Mouse (Mus musculus): Measurements from ENCODE around the gene F2rl2. TPM values are rescaled to one million over a fixed set of nuclear protein-coding genes. Genes with fewer than 3 reads are reported as not detected.

Gene F2rl2
- 1.6 and 2.3 TPM in 2 replicates for polyA plus RNA-seq (2012; rRNA removed)

DNA sequence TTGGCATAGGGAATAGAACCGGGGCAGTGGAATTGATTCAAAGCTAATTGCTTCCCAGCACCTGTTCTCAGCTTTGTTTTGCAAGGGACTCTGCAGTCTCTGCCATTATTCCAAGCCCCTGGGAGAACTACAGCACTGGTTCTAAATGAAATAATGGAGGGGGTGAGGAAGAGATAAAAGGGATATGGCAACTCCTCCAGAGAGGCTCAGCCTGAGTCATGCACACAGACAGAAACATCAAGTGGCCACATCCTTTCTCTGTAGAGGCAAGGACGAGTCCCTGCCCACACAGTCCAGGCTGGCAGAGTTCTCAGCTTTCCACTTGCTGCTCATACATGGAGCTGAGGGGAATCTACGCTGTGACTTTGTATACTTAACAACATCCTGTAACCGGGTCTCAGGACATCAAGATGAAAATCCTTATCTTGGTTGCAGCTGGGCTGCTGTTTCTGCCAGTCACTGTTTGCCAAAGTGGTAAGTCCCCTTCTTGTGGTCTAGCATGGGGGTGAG, at the start of gene F2rl2:
Gene F2rl2 (plus strand): TSS at position 200 of the 510 bp plus-strand sequence.
- Histone ChIP-seq H3K4me3 (replicated peaks; ENCODE audit: extremely low read depth, low read depth, low read length) (no peak within 1 kb of the TSS), H3K4me1 (ENCODE audit: control insufficient read depth, insufficient read depth, low read length) (peaks cover 8% of the 10 kb centered on the region)
- 29% methylated on average over 4 of the region's 4 CpGs for WGBS
- TF ChIP-seq POLR2A (IDR thresholded peaks at IDR 0.05; ENCODE audit: borderline replicate concordance, extremely low read depth, low read depth, low read length) = no peak
- no peak for TF ChIP-seq CTCF (IDR thresholded peaks at IDR 0.05; ENCODE audit: insufficient read depth, low read length)
- DNase-seq = no peak

GRCm38 (mm10) chr13:95647248-95647647, 49.4 kb upstream of the F2rl2 start:
- Histone ChIP-seq H3K4me1 (ENCODE audit: control insufficient read depth, insufficient read depth, low read length) (no peaks in the 10 kb centered on the region), H3K4me3 (replicated peaks; ENCODE audit: extremely low read depth, low read depth, low read length) (no peak overlapping the region)
- WGBS = 75% methylated on average over 4 of the region's 4 CpGs
- TF ChIP-seq POLR2A (IDR thresholded peaks at IDR 0.05; ENCODE audit: borderline replicate concordance, extremely low read depth, low read depth, low read length) = no peak
- no peak for TF ChIP-seq CTCF (IDR thresholded peaks at IDR 0.05; ENCODE audit: insufficient read depth, low read length)
- no peak for DNase-seq

- Histone ChIP-seq H3K4me1 (ENCODE audit: control insufficient read depth, insufficient read depth, low read length) (no peaks in the 10 kb centered on the region), H3K4me3 (replicated peaks; ENCODE audit: extremely low read depth, low read depth, low read length) (no peak overlapping the region)
- WGBS = 86% methylated on average over 3 of the region's 3 CpGs
- TF ChIP-seq POLR2A (IDR thresholded peaks at IDR 0.05; ENCODE audit: borderline replicate concordance, extremely low read depth, low read depth, low read length) = no peak
- no peak for TF ChIP-seq CTCF (IDR thresholded peaks at IDR 0.05; ENCODE audit: insufficient read depth, low read length)
- no peak for DNase-seq
Observed at GRCm38 (mm10) chr13:95649941-95650340, 46.7 kb upstream of the F2rl2 start.

DNA sequence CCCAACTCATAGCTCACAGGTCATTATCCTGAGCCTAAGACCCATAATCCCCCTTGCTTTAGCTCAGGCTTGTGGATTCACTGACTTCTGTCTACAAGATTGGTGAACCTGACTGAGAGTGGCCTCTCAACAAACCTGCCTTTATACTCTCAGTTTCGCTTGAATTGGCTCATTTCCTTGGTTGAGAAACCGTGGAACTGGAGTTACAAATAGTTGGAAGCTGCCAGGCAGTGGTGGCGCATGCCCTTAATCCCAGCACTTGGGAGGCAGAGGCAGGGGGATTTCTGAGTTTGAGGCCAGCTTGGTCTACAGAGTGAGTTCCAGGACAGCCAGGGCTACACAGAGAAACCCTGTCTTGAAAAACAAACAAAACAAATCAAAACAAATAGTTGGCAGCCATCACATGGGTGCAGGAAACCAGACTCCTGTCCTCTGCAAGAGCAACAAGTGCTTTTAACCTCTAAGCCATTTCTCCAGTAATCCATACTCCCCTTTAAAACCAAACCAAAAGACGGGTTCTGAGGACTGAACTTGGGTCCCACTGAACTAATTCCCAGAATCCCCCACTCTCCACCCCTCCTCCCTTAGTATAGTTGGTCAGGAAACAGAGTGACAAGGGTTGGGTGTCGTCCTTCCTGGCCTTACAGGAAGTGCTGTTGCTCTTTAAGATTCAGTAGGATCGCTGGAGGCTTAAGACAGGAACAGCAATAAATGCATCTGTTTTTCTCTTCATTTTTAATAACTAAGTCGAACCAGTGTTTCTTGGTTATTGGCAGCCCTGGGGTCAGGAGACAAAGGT, 44.6 kb upstream of the F2rl2 start:
- no peak overlapping the region for H3K4me3 ChIP-seq (replicated peaks; ENCODE audit: extremely low read depth, low read depth, low read length)
- TF ChIP-seq CTCF (IDR thresholded peaks at IDR 0.05; ENCODE audit: insufficient read depth, low read length) (no peak), POLR2A (IDR thresholded peaks at IDR 0.05; ENCODE audit: borderline replicate concordance, extremely low read depth, low read depth, low read length) (no peak)
- WGBS = 57% methylated on average over 7 of the region's 7 CpGs
- DNase-seq = no peak
- H3K4me1 ChIP-seq (ENCODE audit: control insufficient read depth, insufficient read depth, low read length) = no peaks in the 10 kb centered on the region

DNA sequence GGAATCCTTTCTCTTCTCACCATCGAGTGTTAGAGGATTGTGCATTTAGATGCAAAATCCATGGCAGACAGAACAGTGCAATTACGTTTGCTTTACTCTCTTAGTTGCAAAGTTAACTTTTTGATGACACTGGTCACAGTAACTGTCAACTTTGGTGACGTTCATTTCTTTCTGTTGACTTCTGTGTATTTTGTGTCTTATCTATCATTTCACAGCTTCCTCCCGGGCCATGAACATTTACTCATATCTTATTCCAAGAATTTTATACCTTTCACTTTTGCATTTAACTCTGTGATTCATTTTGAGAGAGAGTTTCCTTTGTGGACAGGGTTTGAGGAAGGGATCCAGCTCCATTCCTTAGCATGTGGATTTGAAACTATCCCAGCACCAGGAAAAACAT, 43.0 kb upstream of the F2rl2 start:
- DNase-seq = no peak
- no peak for TF ChIP-seq POLR2A (IDR thresholded peaks at IDR 0.05; ENCODE audit: borderline replicate concordance, extremely low read depth, low read depth, low read length)
- TF ChIP-seq CTCF (IDR thresholded peaks at IDR 0.05; ENCODE audit: insufficient read depth, low read length) = no peak
- 65% methylated on average over 4 of the region's 4 CpGs for WGBS
- H3K4me1 ChIP-seq (ENCODE audit: control insufficient read depth, insufficient read depth, low read length) = no peaks in the 10 kb centered on the region
- H3K4me3 ChIP-seq (replicated peaks; ENCODE audit: extremely low read depth, low read depth, low read length) = no peak overlapping the region

- WGBS = 46% methylated on average over 9 of the region's 9 CpGs
- DNase-seq = no peak
- no peaks in the 10 kb centered on the region for H3K4me1 ChIP-seq (ENCODE audit: control insufficient read depth, insufficient read depth, low read length)
- no peak overlapping the region for H3K4me3 ChIP-seq (replicated peaks; ENCODE audit: extremely low read depth, low read depth, low read length)
- peak; percentile 17; the same call in 1 of the 2 replicates for TF ChIP-seq POLR2A (IDR thresholded peaks at IDR 0.05; ENCODE audit: borderline replicate concordance, extremely low read depth, low read depth, low read length)
- TF ChIP-seq CTCF (IDR thresholded peaks at IDR 0.05; ENCODE audit: insufficient read depth, low read length) = no peak
Observed at GRCm38 (mm10) chr13:95655284-95655683, 41.4 kb upstream of the F2rl2 start.

DNA sequence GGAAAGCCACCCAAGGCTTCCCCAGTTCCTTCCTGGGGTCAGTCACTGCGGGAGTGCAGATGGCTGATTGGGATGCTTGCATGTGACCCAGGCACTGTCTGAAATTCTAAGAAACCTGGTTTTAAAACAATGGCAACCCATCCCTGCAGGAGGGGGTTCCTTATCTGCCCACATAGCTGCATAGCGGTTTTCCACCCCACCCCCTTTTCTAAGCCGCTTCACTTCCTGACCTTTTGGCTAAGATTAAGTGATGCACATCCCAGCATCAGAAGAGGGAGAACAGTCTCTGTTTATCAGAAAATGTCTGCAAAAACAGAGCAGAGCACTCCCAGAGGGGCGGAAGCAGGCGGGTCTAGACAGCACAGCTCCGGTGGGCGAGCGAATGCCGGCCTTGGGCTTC, 39.5 kb upstream of the F2rl2 start:
- H3K4me1 ChIP-seq (ENCODE audit: control insufficient read depth, insufficient read depth, low read length) = no peaks in the 10 kb centered on the region
- no peak for DNase-seq
- 60% methylated on average over 9 of the region's 9 CpGs for WGBS
- TF ChIP-seq POLR2A (IDR thresholded peaks at IDR 0.05; ENCODE audit: borderline replicate concordance, extremely low read depth, low read depth, low read length) (no peak), CTCF (IDR thresholded peaks at IDR 0.05; ENCODE audit: insufficient read depth, low read length) (no peak)
- no peak overlapping the region for H3K4me3 ChIP-seq (replicated peaks; ENCODE audit: extremely low read depth, low read depth, low read length)

DNA sequence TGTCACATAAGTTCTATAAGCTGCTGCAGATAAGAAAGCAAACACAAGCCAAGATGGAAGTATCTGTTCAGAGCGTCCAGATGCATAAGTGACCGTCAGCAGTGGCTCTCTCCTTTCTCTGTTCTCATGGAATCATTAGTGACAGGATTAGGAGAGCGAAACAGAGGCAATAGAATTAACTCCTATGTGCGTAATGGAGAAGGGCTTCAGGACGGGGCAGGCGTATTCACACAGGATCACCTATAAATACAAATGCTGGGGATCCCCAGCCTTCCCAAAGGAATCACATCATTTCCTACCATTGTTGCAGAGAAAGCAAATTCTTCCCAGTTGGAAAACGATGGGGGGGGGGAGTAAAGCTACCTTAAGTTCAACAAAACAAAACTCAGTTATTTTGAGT, 37.2 kb upstream of the F2rl2 start:
- no peak for TF ChIP-seq POLR2A (IDR thresholded peaks at IDR 0.05; ENCODE audit: borderline replicate concordance, extremely low read depth, low read depth, low read length)
- TF ChIP-seq CTCF (IDR thresholded peaks at IDR 0.05; ENCODE audit: insufficient read depth, low read length) = no peak
- WGBS = 53% methylated on average over 7 of the region's 7 CpGs
- Histone ChIP-seq H3K4me1 (ENCODE audit: control insufficient read depth, insufficient read depth, low read length) (no peaks in the 10 kb centered on the region), H3K4me3 (replicated peaks; ENCODE audit: extremely low read depth, low read depth, low read length) (no peak overlapping the region)
- no peak for DNase-seq

DNA sequence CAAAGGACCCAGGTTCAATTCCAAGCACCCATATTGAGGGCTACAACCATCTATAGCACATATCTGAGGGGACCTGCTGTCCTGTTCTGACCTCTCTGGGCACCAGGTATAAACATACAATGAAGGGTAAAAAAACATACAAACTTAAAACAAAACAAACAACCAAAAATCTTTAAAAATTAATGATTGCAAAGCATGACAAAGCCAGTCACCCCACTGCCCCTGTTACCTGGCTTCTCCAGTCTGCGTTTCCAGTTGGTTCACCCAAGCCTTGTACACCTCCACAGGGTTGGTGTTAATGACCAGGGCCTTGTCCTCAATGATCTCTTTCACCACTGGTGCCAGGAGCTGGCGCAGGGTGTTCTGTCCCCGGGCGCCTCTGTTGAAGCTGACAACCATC, 32.8 kb upstream of the F2rl2 start:
- H3K4me1 ChIP-seq (ENCODE audit: control insufficient read depth, insufficient read depth, low read length) = no peaks in the 10 kb centered on the region
- no peak for TF ChIP-seq POLR2A (IDR thresholded peaks at IDR 0.05; ENCODE audit: borderline replicate concordance, extremely low read depth, low read depth, low read length)
- TF ChIP-seq CTCF (IDR thresholded peaks at IDR 0.05; ENCODE audit: insufficient read depth, low read length) = no peak
- no peak for DNase-seq
- 96% methylated on average over 4 of the region's 4 CpGs for WGBS
- no peak overlapping the region for H3K4me3 ChIP-seq (replicated peaks; ENCODE audit: extremely low read depth, low read depth, low read length)

All from lung, adult 2 months (tissue).